Mouse (Mus musculus): ENCODE results near the gene Gm6358. TPM values are rescaled to one million over a fixed set of nuclear protein-coding genes. Genes with fewer than 3 reads are reported as not detected.
"Not testable (repeated sequence)": the region's sequence is repeated elsewhere in the genome, so short reads cannot be mapped to it uniquely, and the experiment has no call there.

The Gm6358 gene
- total RNA-seq (2021), result not detected
- not detected in 2 replicates for polyA plus RNA-seq (2012; rRNA removed)
- long read RNA-seq, result 0 reads

- Histone ChIP-seq H3K27ac (no peak within 1 kb of the TSS), H3K4me1 (ENCODE audit: control insufficient read depth, insufficient read depth, low read length) (no peaks in the 10 kb centered on the region), H3K4me3 (no peak within 1 kb of the TSS), H3K27me3 (ENCODE audit: control insufficient read depth, insufficient read depth, low read length) (no peaks in the 10 kb centered on the region), H3K9ac (ENCODE audit: low read depth, low read length) (no peak within 1 kb of the TSS), H3K36me3 (ENCODE audit: control insufficient read depth, insufficient read depth, low read length) (no peaks in the 10 kb centered on the region), H3K79me2 (replicated peaks; ENCODE audit: control insufficient read depth, insufficient read depth, low read length) (no peaks in the 10 kb centered on the region)
- 87% methylated on average over 1 of the region's 1 CpGs for WGBS
- TF ChIP-seq POLR2A (IDR thresholded peaks at IDR 0.05; ENCODE audit: insufficient read depth, low read depth, low read length), result no peak
- no peak for TF ChIP-seq CTCF (IDR thresholded peaks at IDR 0.05)
- no peak for TF ChIP-seq EP300 (IDR thresholded peaks at IDR 0.05; ENCODE audit: insufficient read depth, low read depth, low read length)
- intact Hi-C loops (cut with DNase I), result no loop called here
- no peak for DNase-seq
Measured at GRCm38 (mm10) chr16:89140551-89140950, at the start of gene Gm6358. Gene Gm6358 (plus strand): TSS chr16:89140851.

- no peak for TF ChIP-seq CTCF (IDR thresholded peaks at IDR 0.05)
- TF ChIP-seq POLR2A (IDR thresholded peaks at IDR 0.05; ENCODE audit: insufficient read depth, low read depth, low read length), result no peak
- no peak for TF ChIP-seq EP300 (IDR thresholded peaks at IDR 0.05; ENCODE audit: insufficient read depth, low read depth, low read length)
- Histone ChIP-seq H3K27me3 (ENCODE audit: control insufficient read depth, insufficient read depth, low read length) (no peaks in the 10 kb centered on the region), H3K4me3 (no peak within 1 kb of the TSS), H3K27ac (no peak within 1 kb of the TSS), H3K9ac (ENCODE audit: low read depth, low read length) (no peak within 1 kb of the TSS), H3K4me1 (ENCODE audit: control insufficient read depth, insufficient read depth, low read length) (no peaks in the 10 kb centered on the region), H3K36me3 (ENCODE audit: control insufficient read depth, insufficient read depth, low read length) (no peaks in the 10 kb centered on the region), H3K79me2 (replicated peaks; ENCODE audit: control insufficient read depth, insufficient read depth, low read length) (no peaks in the 10 kb centered on the region)
- no peak for DNase-seq
- whole genome bisulfite sequencing, result 100% methylated on average over 1 of the region's 1 CpGs
- intact Hi-C loops (cut with DNase I), result no loop called here
Measured at GRCm38 (mm10) chr16:89150786-89151185, 10.1 kb downstream of the Gm6358 start, which contains the start of gene Gm10061. Gene Gm10061 (plus strand): TSS chr16:89151086.

DNA sequence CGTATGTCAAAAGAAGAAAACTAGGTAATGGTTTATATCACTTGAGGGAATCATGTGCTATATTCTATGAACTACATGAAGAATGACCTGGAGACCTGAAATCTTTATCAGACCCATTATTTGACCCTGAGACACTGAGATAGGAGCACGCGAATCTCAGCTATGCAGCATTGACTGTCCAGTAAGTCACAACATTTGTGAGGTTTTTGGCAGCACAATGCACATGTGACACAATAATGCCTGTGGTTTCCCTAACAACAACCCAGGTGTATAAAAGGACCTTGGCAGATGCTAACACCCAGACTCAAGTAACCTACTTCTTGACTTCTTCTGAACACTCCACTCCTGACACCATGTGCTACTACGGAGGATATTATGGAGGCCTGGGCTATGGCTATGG is 17.0 kb downstream of the Gm6358 start, which contains the start of gene Gm9789:
Gm9789 (plus strand) TSS at position 301 of the 400 bp plus-strand sequence.
- Histone ChIP-seq H3K4me1 (ENCODE audit: control insufficient read depth, insufficient read depth, low read length) (no peaks in the 10 kb centered on the region), H3K27me3 (ENCODE audit: control insufficient read depth, insufficient read depth, low read length) (no peaks in the 10 kb centered on the region), H3K4me3 (no peak within 1 kb of the TSS), H3K79me2 (replicated peaks; ENCODE audit: control insufficient read depth, insufficient read depth, low read length) (no peaks in the 10 kb centered on the region), H3K27ac (no peak within 1 kb of the TSS), H3K9ac (ENCODE audit: low read depth, low read length) (no peak within 1 kb of the TSS), H3K36me3 (ENCODE audit: control insufficient read depth, insufficient read depth, low read length) (no peaks in the 10 kb centered on the region)
- DNase-seq, result no peak
- TF ChIP-seq CTCF (IDR thresholded peaks at IDR 0.05), result no peak
- TF ChIP-seq POLR2A (IDR thresholded peaks at IDR 0.05; ENCODE audit: insufficient read depth, low read depth, low read length), result no peak
- TF ChIP-seq EP300 (IDR thresholded peaks at IDR 0.05; ENCODE audit: insufficient read depth, low read depth, low read length), result no peak
- 70% methylated on average over 4 of the region's 4 CpGs for WGBS
- intact Hi-C loops (cut with DNase I), result no loop called here

GRCm38 (mm10) chr16:89169190-89169589 is 28.5 kb downstream of the Gm6358 start, which contains the start of gene Gm7735:
Gene Gm7735 (plus strand): TSS chr16:89169490.
- intact Hi-C loops (cut with DNase I); DNase-seq; H3K36me3 ChIP-seq (ENCODE audit: control insufficient read depth, insufficient read depth, low read length); H3K27ac ChIP-seq; H3K4me1 ChIP-seq (ENCODE audit: control insufficient read depth, insufficient read depth, low read length); H3K4me3 ChIP-seq; H3K27me3 ChIP-seq (ENCODE audit: control insufficient read depth, insufficient read depth, low read length); H3K79me2 ChIP-seq (replicated peaks; ENCODE audit: control insufficient read depth, insufficient read depth, low read length); H3K9ac ChIP-seq (ENCODE audit: low read depth, low read length): not testable (repeated sequence)

DNA sequence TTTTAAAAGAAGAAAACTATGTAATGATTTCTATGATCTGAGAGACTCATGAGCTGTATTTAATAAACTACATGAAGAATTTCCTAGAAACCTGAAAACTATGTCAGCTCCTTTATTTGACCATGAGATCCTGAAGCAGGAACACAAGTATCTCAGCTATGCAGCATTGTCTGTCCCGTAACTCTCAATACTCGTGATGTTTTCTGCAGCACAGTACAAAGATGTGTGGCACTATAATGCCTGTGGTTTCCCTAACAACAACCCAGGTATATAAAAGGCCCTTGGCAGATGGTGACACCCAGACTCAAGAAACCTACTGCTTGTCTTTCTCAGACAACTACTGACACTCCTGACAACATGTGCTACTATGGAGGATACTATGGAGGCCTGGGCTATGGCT is 33.8 kb downstream of the Gm6358 start, which contains the start of gene 1110057P08Rik:
1110057P08Rik (plus strand) TSS at position 301 of the 400 bp plus-strand sequence.
- DNase-seq, result no peak
- Histone ChIP-seq H3K4me3 (no peak within 1 kb of the TSS), H3K4me1 (ENCODE audit: control insufficient read depth, insufficient read depth, low read length) (no peaks in the 10 kb centered on the region), H3K27ac (no peak within 1 kb of the TSS), H3K79me2 (replicated peaks; ENCODE audit: control insufficient read depth, insufficient read depth, low read length) (no peaks in the 10 kb centered on the region), H3K27me3 (ENCODE audit: control insufficient read depth, insufficient read depth, low read length) (no peaks in the 10 kb centered on the region), H3K9ac (ENCODE audit: low read depth, low read length) (no peak within 1 kb of the TSS), H3K36me3 (ENCODE audit: control insufficient read depth, insufficient read depth, low read length) (no peaks in the 10 kb centered on the region)
- WGBS, result 62% methylated on average over 2 of the region's 2 CpGs
- intact Hi-C loops (cut with DNase I), result no loop called here
- TF ChIP-seq POLR2A (IDR thresholded peaks at IDR 0.05; ENCODE audit: insufficient read depth, low read depth, low read length) (no peak), CTCF (IDR thresholded peaks at IDR 0.05) (no peak), EP300 (IDR thresholded peaks at IDR 0.05; ENCODE audit: insufficient read depth, low read depth, low read length) (no peak)

DNA sequence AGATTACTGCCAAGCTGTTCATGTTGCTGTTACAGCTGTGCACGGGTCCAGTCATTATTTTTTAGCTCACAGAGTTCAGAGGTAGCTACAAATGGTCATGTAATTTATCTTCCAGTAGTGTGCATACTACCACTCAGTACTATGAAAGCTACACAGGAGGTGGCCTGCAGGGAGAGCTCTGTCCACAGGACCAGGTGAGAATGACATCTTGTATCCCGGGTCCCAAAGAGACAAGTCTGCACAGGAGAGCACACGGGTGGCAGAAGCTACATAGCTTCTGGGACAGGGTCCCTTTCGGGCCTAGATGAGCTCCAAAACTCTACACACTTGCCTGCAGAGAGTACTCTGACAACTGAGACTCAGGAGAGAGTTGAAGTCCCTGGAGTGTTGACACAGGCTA is 48.0 kb downstream of the Gm6358 start:
- WGBS, result 65% methylated on average over 4 of the region's 4 CpGs
- TF ChIP-seq EP300 (IDR thresholded peaks at IDR 0.05; ENCODE audit: insufficient read depth, low read depth, low read length), result no peak
- TF ChIP-seq POLR2A (IDR thresholded peaks at IDR 0.05; ENCODE audit: insufficient read depth, low read depth, low read length), result no peak
- no peak for TF ChIP-seq CTCF (IDR thresholded peaks at IDR 0.05)

More for the DNA sequence above, 48.0 kb downstream of the Gm6358 start:
- no peaks in the 10 kb centered on the region for H3K4me1 ChIP-seq (ENCODE audit: control insufficient read depth, insufficient read depth, low read length)
- no peak overlapping the region for H3K27ac ChIP-seq
- no peak overlapping the region for H3K4me3 ChIP-seq
- DNase-seq, result no peak
- H3K27me3 ChIP-seq (ENCODE audit: control insufficient read depth, insufficient read depth, low read length), result no peaks in the 10 kb centered on the region
- no peak overlapping the region for H3K9ac ChIP-seq (ENCODE audit: low read depth, low read length)
- H3K36me3 ChIP-seq (ENCODE audit: control insufficient read depth, insufficient read depth, low read length), result no peaks in the 10 kb centered on the region
- no peaks in the 10 kb centered on the region for H3K79me2 ChIP-seq (replicated peaks; ENCODE audit: control insufficient read depth, insufficient read depth, low read length)
- intact Hi-C loops (cut with DNase I), result no loop called here

Other genes with a start within 250 kb of the Gm6358 start
- not detected for gene Krtap19-5, start 244.4 kb upstream of the Gm6358 start, total RNA-seq (2021)
- gene Krtap19-5, start 244.4 kb upstream of the Gm6358 start, polyA plus RNA-seq (2012; rRNA removed), result not detected in 2 replicates
- gene Krtap19-9b, start 208.6 kb upstream of the Gm6358 start, total RNA-seq (2021), result not detected
- gene Krtap19-9b, start 208.6 kb upstream of the Gm6358 start, polyA plus RNA-seq (2012; rRNA removed), result not detected in 2 replicates
- not detected for gene Krtap16-3, start 178.0 kb upstream of the Gm6358 start, total RNA-seq (2021)
- gene Krtap16-3, start 178.0 kb upstream of the Gm6358 start, polyA plus RNA-seq (2012; rRNA removed), result not detected in 2 replicates
- not detected for gene Krtap22-2, start 130.1 kb upstream of the Gm6358 start, total RNA-seq (2021)
- not detected in 2 replicates for gene Krtap22-2, start 130.1 kb upstream of the Gm6358 start, polyA plus RNA-seq (2012; rRNA removed)
- gene Gm10229, start 125.6 kb upstream of the Gm6358 start, total RNA-seq (2021), result not detected
- not detected in 2 replicates for gene Gm10229, start 125.6 kb upstream of the Gm6358 start, polyA plus RNA-seq (2012; rRNA removed)
- gene Krtap6-1, start 109.2 kb upstream of the Gm6358 start, total RNA-seq (2021), result not detected
- gene Krtap6-1, start 109.2 kb upstream of the Gm6358 start, polyA plus RNA-seq (2012; rRNA removed), result not detected in 2 replicates
- not detected for gene Gm10228, start 99.4 kb upstream of the Gm6358 start, total RNA-seq (2021)
- gene Gm10228, start 99.4 kb upstream of the Gm6358 start, polyA plus RNA-seq (2012; rRNA removed), result not detected in 2 replicates
- not detected for gene Krtap6-5, start 93.0 kb upstream of the Gm6358 start, total RNA-seq (2021)
- not detected in 2 replicates for gene Krtap6-5, start 93.0 kb upstream of the Gm6358 start, polyA plus RNA-seq (2012; rRNA removed)
- gene 1110025L11Rik, start 76.8 kb upstream of the Gm6358 start, total RNA-seq (2021), result not detected
- not detected in 2 replicates for gene 1110025L11Rik, start 76.8 kb upstream of the Gm6358 start, polyA plus RNA-seq (2012; rRNA removed)
- not detected for gene Krtap6-3, start 56.8 kb upstream of the Gm6358 start, total RNA-seq (2021)
- gene Krtap6-3, start 56.8 kb upstream of the Gm6358 start, polyA plus RNA-seq (2012; rRNA removed), result not detected in 2 replicates
- not detected for gene Gm10061, start 10.2 kb downstream of the Gm6358 start, total RNA-seq (2021)
- gene Gm10061, start 10.2 kb downstream of the Gm6358 start, polyA plus RNA-seq (2012; rRNA removed), result not detected in 2 replicates
- not detected for gene Gm9789, start 17.1 kb downstream of the Gm6358 start, total RNA-seq (2021)
- not detected in 2 replicates for gene Gm9789, start 17.1 kb downstream of the Gm6358 start, polyA plus RNA-seq (2012; rRNA removed)
- not detected for gene Gm7735, start 28.6 kb downstream of the Gm6358 start, total RNA-seq (2021)
- gene Gm7735, start 28.6 kb downstream of the Gm6358 start, polyA plus RNA-seq (2012; rRNA removed), result not detected in 2 replicates
- gene 1110057P08Rik, start 33.9 kb downstream of the Gm6358 start, total RNA-seq (2021), result not detected
- gene 1110057P08Rik, start 33.9 kb downstream of the Gm6358 start, polyA plus RNA-seq (2012; rRNA removed), result not detected in 2 replicates
- not detected for gene Krtap20-2, start 65.0 kb downstream of the Gm6358 start, total RNA-seq (2021)
- gene Krtap20-2, start 65.0 kb downstream of the Gm6358 start, polyA plus RNA-seq (2012; rRNA removed), result not detected in 2 replicates

Measured in heart, adult 2 months (tissue).